Mouse (Mus musculus): ENCODE results near the gene Tns3. TPM values are rescaled to one million over a fixed set of nuclear protein-coding genes. Genes with fewer than 3 reads are reported as not detected.
A peak's percentile ranks its signal among the peaks of the same experiment; 100 is the strongest.

The Tns3 gene
- polyA plus RNA-seq, 1 experiment from 2014 or later: 13.8 TPM

DNA sequence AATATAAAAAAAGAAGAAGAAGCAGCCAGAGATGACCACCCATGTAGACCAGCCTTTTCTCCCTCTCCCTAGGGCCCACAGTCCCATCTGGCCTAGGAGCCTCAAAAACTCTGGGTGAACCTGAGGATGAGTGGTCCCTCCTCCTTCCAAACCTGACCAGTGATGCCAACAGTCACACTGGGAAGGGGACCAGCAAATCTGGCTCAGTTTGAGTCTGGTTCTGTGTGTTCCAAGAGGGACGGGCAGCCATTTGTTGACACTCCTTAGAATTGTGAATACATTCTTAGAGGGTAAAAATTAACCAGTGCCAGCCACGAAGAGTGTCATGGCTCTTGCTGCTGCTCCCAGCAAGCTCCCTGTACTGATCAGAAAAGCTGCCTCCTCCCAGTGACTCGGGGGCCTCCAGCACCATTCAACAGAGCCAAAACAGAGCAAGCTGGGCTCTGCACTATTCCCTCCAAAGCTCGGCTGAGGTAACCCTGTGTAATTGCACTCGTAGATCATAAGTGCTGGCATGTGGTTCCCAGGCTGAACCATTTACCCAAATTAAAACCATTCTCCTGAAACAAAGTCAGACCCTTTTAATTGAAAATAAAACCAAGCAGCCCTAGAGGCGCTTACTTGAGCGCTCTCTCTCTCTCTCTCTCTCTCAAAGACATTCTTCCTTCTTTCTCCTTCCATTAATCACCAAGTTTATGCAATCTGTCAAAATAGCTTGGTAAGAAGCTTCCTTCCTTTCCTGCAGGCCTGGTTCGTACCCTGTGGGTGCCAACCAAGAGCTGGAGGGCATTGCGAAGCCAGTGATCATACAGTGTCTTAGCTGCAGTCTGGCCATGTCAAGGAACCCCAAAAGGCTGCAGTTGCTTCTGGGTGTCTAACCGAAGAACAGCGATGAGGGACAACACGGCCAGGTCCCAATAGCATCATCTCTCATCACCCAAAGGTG lies 7.6 kb downstream of the Tns3 start:
- Histone ChIP-seq H3K27me3 (ENCODE audit: poor library complexity, severe bottlenecking) (no peaks in the 10 kb centered on the region), H3K27ac (0 out of 2 replicates have a peak overlapping the region, but pooled peaks have one; percentile 20), H3K36me3 (replicated peaks) (0 out of 2 replicates have a peak, but pooled peaks cover 3% of the 10 kb centered on the region), H3K4me1 (peaks cover 60% of the 10 kb centered on the region), H3K9me3 (no peaks in the 10 kb centered on the region; the same call in 1 of the 2 replicates), H3K4me3 (no peak overlapping the region)
- 74% methylated on average over 12 of the region's 12 CpGs for whole genome bisulfite sequencing
- no peak for DNase-seq (ENCODE audit: extremely low spot score, low spot score)

DNA sequence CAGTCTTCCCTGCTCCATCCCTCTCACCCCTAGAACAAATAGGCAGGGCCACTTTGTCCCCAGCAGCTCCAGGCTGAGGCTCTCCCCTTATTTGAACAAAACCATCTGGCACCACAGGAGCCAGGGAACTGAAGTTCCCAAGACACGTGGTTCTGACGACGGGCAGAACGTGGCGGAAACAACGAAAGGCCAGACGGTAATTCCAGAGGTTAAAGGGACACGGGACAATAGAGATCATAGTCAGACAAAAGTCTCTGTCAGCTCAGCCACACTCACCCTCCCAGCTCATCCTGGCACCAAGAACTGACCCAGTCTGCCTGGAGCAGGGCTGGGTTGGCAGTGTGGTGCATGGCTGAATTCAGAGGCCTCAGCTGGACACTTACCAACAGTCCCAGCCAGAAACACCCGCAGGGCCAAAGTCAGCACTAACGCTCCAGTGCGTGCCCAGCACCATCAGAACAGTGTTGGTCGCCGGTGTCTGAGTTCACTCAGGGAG lies 10.5 kb downstream of the Tns3 start:
- Histone ChIP-seq H3K27ac (peak overlapping the region; percentile 56), H3K4me1 (peaks cover 64% of the 10 kb centered on the region), H3K4me3 (no peak overlapping the region), H3K36me3 (replicated peaks) (no peaks in the 10 kb centered on the region), H3K9me3 (no peaks in the 10 kb centered on the region; the same call in 1 of the 2 replicates), H3K27me3 (ENCODE audit: poor library complexity, severe bottlenecking) (no peaks in the 10 kb centered on the region)
- WGBS: 64% methylated on average over 13 of the region's 13 CpGs
- no peak for DNase-seq (ENCODE audit: extremely low spot score, low spot score)

DNA sequence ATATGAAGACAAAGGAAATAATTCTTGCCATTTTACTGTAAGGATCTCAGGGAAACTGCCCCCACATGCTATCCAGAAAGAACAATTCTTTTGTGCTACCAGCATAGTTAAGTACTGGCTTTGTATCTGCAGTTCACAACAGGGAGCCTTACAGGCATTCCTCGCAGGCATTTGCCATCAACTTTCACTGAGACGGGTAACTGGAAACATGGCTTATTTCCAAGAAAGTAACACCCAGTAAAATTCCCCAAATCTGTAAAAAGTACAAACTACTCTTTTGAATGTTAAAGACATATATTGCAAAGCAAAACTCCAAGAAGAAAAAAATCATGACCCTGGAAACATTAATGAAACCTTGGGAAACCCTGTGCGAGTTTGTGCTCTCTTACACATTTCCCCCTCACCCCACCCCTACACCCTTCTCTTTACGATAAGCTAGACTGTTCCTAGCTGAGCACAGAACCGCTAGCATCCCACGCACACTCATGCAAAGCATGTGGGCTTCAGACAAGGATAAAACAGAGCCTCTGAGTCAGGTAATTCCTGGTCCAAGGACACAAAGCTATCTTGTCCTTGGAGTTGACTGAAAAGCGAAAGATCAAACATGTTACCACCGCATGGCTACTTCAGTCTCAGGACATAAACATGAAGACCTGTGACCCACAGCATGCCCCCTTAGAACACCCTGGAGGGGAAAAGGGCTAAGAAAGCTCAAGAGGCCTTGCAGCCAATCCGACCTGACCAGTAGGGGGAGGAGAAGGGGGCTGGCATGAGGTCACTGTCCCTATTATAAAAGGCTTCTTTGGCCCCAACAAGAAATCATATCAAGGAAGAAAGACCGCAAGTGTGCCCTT lies 11.3 kb downstream of the Tns3 start:
- peak overlapping the region; percentile 56; the same call in 1 of the 2 replicates for H3K27ac ChIP-seq
- H3K9me3 ChIP-seq: no peaks in the 10 kb centered on the region; the same call in 1 of the 2 replicates
- WGBS: 48% methylated on average over 10 of the region's 10 CpGs
- H3K36me3 ChIP-seq (replicated peaks): no peaks in the 10 kb centered on the region
- no peak overlapping the region for H3K4me3 ChIP-seq
- DNase-seq (ENCODE audit: extremely low spot score, low spot score): no peak
- no peaks in the 10 kb centered on the region for H3K27me3 ChIP-seq (ENCODE audit: poor library complexity, severe bottlenecking)
- peaks cover 59% of the 10 kb centered on the region for H3K4me1 ChIP-seq

DNA sequence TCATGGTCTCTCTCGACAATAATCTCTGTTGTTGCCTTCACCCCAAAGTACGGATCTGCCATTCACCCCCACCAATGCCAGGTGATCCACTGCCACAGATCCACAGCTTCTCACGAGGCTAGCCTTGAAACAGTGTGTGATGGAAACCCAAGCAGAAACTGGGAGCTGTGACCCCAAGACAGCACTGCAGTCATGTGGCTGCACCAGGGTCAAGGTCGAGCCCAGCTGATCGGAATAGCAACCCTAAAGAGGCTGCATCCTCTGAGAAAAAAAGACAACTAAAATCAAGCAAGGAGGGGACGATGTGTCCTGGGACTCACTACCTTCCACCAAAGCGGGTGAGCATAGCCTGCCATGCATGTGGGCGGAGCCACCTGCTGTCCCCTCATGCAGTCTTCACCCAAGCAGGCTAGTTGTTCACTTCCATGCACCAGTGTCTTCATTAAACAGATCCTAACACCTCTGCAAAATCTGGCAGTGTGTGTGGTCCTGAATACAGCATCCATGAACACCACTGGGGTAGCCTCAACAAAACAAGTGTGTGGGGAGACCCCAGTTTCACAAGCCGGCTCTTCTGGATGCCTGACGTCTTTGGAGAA lies 12.1 kb downstream of the Tns3 start:
- peak overlapping the region; percentile 56; the same call in 1 of the 2 replicates for H3K27ac ChIP-seq
- H3K4me1 ChIP-seq: peaks cover 56% of the 10 kb centered on the region
- no peaks in the 10 kb centered on the region for H3K27me3 ChIP-seq (ENCODE audit: poor library complexity, severe bottlenecking)
- no peaks in the 10 kb centered on the region for H3K36me3 ChIP-seq (replicated peaks)
- H3K4me3 ChIP-seq: no peak overlapping the region
- DNase-seq (ENCODE audit: extremely low spot score, low spot score): no peak
- WGBS: 74% methylated on average over 10 of the region's 10 CpGs
- no peaks in the 10 kb centered on the region for H3K9me3 ChIP-seq

DNA sequence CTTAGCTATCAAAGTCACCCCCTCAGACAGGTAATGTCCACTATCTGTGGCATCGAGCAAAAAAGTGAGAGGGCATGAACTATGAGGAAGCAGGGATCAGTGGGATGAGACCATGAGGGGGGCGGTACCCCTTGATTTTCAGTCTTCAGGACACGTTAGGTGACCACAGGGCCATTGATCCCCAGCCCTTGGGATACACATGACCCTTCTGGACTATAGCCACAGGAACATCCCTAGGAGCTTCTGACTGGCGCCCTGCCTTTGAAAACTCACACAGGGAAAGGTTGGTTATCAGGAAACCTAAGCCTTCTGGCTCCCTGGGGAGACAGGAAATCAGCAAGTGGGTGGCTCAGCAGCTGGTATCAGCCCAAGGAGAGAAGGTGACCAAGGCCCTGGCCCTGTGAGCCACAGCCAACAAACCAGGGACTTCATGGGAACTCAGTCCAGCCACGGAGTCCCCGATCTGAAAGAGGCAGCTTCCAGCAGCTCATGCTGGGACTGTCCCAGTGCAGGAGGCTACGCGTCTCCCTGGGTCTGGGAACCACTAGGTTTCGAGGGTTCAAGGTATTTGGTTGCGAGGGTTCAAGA lies 12.8 kb downstream of the Tns3 start:
- no peaks in the 10 kb centered on the region for H3K27me3 ChIP-seq (ENCODE audit: poor library complexity, severe bottlenecking)
- peaks cover 50% of the 10 kb centered on the region for H3K4me1 ChIP-seq
- no peak overlapping the region for H3K4me3 ChIP-seq
- 0 out of 2 replicates have a peak overlapping the region, but pooled peaks have one; percentile 16 for H3K27ac ChIP-seq
- no peaks in the 10 kb centered on the region for H3K36me3 ChIP-seq (replicated peaks)
- no peak for DNase-seq (ENCODE audit: extremely low spot score, low spot score)
- no peaks in the 10 kb centered on the region for H3K9me3 ChIP-seq
- WGBS: 87% methylated on average over 10 of the region's 10 CpGs

DNA sequence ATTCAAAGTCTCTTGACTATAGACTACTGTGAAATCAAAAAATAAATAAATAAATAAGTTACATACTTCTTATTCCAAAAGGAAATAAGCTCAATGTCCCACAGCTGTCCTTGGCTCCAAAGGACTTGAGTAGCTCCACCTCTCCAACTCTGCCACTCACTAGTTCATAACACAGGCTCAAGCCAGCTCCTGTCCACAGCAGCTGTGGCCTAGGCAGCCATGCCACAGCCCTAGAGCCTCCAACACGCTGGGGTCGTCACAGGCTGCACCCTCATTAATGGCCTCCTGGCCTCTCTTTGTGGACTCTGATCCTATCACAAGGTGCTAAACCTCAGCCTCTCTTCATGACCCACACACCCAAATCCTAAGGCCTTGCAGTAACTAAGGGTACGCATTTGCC lies 18.7 kb downstream of the Tns3 start:
- DNase-seq (ENCODE audit: extremely low spot score, low spot score): no peak
- no peak overlapping the region for H3K27ac ChIP-seq
- H3K4me3 ChIP-seq: no peak overlapping the region
- H3K36me3 ChIP-seq (replicated peaks): no peaks in the 10 kb centered on the region
- peaks cover 33% of the 10 kb centered on the region for H3K4me1 ChIP-seq
- no peaks in the 10 kb centered on the region for H3K27me3 ChIP-seq (ENCODE audit: poor library complexity, severe bottlenecking)
- WGBS: 86% methylated on average over 3 of the region's 3 CpGs
- no peaks in the 10 kb centered on the region for H3K9me3 ChIP-seq

DNA sequence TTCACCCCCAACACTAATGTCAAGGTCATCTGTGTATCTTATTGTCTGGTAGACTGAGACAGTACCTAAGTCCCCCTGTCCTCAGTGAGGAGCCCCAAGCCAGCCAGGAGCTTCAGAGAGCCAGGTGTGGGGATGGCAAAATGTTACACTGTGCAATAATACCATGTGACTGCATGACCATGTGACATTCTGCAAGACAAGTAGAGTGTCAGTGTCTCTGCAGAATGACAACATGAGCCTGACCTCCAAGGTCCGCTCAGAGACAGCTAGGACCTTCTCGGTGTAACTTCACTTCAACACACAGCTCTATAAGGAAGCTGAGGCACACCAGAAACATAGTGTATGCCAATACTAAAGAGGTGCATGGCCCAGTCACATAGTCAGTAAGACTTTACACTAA lies 20.1 kb downstream of the Tns3 start:
- Histone ChIP-seq H3K4me3 (no peak overlapping the region), H3K9me3 (no peaks in the 10 kb centered on the region), H3K27me3 (ENCODE audit: poor library complexity, severe bottlenecking) (no peaks in the 10 kb centered on the region), H3K4me1 (peaks cover 33% of the 10 kb centered on the region), H3K36me3 (replicated peaks) (no peaks in the 10 kb centered on the region), H3K27ac (no peak overlapping the region)
- 97% methylated on average over 2 of the region's 2 CpGs for WGBS
- no peak for DNase-seq (ENCODE audit: extremely low spot score, low spot score)

DNA sequence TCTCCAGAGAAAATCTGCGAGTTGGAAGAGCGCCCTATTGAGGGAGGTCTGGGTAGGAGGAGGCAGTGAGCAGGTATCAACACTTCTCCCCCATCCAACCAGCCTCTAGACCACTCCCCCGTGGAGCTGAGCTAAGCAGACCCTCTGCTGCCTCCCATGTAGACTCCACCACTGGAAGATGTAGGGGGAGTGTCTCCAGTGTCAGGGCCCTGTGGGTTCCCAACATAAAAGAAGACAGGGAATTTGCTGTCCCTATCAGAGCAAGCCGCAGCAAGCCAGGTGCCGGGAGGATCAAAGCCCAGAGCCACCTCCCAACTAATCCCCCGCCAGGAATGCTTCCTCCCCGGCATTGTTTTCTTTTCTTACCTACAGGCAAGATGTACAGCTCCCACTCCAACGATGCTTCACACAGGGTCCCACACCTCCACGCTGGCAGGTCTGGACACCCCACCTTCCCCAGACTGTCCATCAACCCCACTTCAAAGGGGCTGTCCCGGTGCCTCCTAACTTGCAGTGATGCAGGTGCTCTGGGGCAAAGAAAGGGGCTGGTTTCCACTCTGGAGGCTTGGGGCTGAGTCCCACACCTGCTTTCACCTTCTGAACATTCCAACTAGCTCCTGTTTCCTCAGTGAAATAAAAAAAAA lies 22.6 kb downstream of the Tns3 start:
- Histone ChIP-seq H3K27me3 (ENCODE audit: poor library complexity, severe bottlenecking) (no peaks in the 10 kb centered on the region), H3K4me1 (peaks cover 34% of the 10 kb centered on the region), H3K4me3 (no peak overlapping the region), H3K9me3 (no peaks in the 10 kb centered on the region), H3K36me3 (replicated peaks) (no peaks in the 10 kb centered on the region), H3K27ac (no peak overlapping the region)
- DNase-seq (ENCODE audit: extremely low spot score, low spot score): no peak
- WGBS: 38% methylated on average over 10 of the region's 10 CpGs

DNA sequence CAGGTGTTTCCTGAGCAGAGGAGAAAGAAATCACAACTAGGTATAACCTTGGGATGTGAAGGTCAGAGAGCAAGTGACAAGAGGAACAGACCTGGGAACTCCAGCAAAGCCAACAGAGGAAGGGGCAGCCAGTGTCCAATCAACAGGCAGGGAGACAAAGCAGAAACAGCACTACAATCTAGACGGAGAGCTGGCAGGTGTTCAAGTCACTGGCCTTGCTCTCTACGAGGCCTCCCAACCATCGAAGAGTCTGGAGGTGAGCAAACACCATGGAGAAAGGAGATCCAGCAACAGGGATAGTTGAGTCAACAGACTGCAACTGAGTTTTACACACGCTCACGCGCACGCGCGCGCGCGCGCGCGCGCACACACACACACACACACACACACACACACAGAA lies 24.6 kb downstream of the Tns3 start:
- WGBS: 97% methylated on average over 16 of the region's 16 CpGs
- no peak overlapping the region for H3K27ac ChIP-seq
- no peaks in the 10 kb centered on the region for H3K9me3 ChIP-seq
- no peak overlapping the region for H3K4me3 ChIP-seq
- no peaks in the 10 kb centered on the region for H3K27me3 ChIP-seq (ENCODE audit: poor library complexity, severe bottlenecking)
- H3K4me1 ChIP-seq: peaks cover 41% of the 10 kb centered on the region
- DNase-seq (ENCODE audit: extremely low spot score, low spot score): no peak
- no peaks in the 10 kb centered on the region for H3K36me3 ChIP-seq (replicated peaks)

DNA sequence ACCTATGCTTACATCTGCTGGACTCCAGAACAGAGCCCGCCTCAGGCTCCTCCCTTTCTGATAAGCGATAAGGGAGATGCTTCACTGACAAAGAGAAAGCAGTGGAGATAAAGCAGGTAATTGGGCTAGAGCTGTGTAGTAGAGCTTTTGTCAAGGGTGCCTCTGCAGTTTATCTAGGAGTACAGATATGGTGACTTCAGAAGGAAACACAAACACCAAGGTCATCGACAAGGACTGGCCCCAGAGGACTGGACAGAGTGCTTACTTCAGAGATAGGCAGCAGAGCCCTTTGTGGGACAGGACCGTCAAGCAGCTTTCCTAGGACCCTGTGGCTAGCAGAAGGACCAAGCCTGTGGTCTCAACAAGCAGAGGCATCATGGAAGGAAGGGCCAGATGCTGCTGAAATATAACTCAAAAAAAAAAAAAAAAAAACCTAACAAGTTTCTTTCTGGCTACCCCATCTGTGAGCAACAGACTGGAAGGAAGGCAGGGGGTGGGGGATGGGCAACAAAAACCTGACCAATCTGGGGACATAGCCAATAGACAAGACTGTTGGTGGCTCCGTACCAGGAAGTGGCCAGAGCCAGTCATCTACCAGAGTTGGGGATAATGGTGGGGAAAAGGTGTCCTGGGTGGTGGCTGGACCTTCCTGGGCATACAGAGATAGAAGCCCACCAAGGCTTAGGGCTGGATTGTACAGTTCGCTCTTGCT lies 25.2 kb downstream of the Tns3 start:
- H3K9me3 ChIP-seq: no peaks in the 10 kb centered on the region
- H3K4me3 ChIP-seq: no peak overlapping the region
- DNase-seq (ENCODE audit: extremely low spot score, low spot score): no peak
- H3K4me1 ChIP-seq: peaks cover 41% of the 10 kb centered on the region
- H3K36me3 ChIP-seq (replicated peaks): no peaks in the 10 kb centered on the region
- H3K27ac ChIP-seq: no peak overlapping the region
- WGBS: 88% methylated on average over 6 of the region's 6 CpGs
- no peaks in the 10 kb centered on the region for H3K27me3 ChIP-seq (ENCODE audit: poor library complexity, severe bottlenecking)
